19 mouse cellular contexts compared by ENCODE assay signal in the genomic region with DNA sequence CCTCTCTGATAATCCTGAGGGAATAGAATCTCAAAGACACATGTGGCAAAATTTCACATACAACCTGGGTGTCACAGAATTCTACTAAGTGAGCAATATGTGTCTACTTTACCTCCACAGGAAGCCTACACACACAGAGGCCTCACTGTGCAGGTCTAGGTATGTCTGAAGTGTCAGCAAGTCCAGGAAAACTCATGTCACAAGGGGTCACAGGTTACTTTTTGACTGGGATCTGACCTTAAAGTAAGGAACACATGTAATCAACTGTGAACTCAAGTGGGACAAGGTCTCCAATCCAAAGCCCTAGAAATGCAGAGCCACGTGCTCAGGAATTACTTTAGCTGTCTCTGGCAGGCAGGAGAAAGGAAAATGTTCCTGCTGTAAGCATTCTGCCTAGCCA.
"Had no signal": no experiment of that assay in that cellular context is flagged by ENCODE, and none has a peak within 500 bp of the region (broad histone marks: within the 10 kb centered on the region; RNA-seq: fewer than 3 reads in every experiment).

No protein-coding gene starts in this region.

- ATAC-seq: midbrain, embryonic 16.5 days had no signal

- H3K9me3 ChIP-seq: midbrain, embryonic 10.5 days; midbrain, embryonic 12.5 days; neural tube, embryonic 13.5 days; neural tube, embryonic 15.5 days had no signal

- H3K9ac ChIP-seq: lung, embryonic 14.5 days; midbrain, embryonic 12.5 days; neural tube, embryonic 13.5 days; neural tube, embryonic 15.5 days had no signal

- H3K4me2 ChIP-seq: lung, embryonic 14.5 days; midbrain, embryonic 12.5 days; neural tube, embryonic 13.5 days; neural tube, embryonic 15.5 days had no signal

- DNase-seq: lung, adult 18-20 months; lung, embryonic 14.5 days; lung, postnatal 10 days; lung, postnatal 4 days; midbrain, embryonic 14.5 days; retina, postnatal 1 day; right cerebral cortex, adult 18-20 months; right cerebral cortex, postnatal 25 days; right cerebral cortex, postnatal 4 days; spleen, adult 18-20 months; thymus, adult 18-20 months; thymus, postnatal 14 days; thymus, postnatal 36 days had no signal

- H3K27me3 ChIP-seq: midbrain, embryonic 12.5 days; neural tube, embryonic 13.5 days; neural tube, embryonic 15.5 days had no signal

- H3K27ac ChIP-seq: midbrain, embryonic 10.5 days; midbrain, embryonic 12.5 days; neural tube, embryonic 13.5 days; neural tube, embryonic 15.5 days had no signal

- H3K4me3 ChIP-seq: midbrain, embryonic 10.5 days; midbrain, embryonic 12.5 days; myocyte; neural tube, embryonic 13.5 days; neural tube, embryonic 15.5 days had no signal

- H3K4me1 ChIP-seq: midbrain, embryonic 10.5 days; midbrain, embryonic 12.5 days; neural tube, embryonic 13.5 days had no signal
